Mouse (Mus musculus): ENCODE measurements around the gene Pkd1. TPM values are rescaled to one million over a fixed set of nuclear protein-coding genes. Genes with fewer than 3 reads are reported as not detected.

Gene Pkd1
- 13.3 and 17.9 TPM in 2 replicates for total RNA-seq (2017)

DNA sequence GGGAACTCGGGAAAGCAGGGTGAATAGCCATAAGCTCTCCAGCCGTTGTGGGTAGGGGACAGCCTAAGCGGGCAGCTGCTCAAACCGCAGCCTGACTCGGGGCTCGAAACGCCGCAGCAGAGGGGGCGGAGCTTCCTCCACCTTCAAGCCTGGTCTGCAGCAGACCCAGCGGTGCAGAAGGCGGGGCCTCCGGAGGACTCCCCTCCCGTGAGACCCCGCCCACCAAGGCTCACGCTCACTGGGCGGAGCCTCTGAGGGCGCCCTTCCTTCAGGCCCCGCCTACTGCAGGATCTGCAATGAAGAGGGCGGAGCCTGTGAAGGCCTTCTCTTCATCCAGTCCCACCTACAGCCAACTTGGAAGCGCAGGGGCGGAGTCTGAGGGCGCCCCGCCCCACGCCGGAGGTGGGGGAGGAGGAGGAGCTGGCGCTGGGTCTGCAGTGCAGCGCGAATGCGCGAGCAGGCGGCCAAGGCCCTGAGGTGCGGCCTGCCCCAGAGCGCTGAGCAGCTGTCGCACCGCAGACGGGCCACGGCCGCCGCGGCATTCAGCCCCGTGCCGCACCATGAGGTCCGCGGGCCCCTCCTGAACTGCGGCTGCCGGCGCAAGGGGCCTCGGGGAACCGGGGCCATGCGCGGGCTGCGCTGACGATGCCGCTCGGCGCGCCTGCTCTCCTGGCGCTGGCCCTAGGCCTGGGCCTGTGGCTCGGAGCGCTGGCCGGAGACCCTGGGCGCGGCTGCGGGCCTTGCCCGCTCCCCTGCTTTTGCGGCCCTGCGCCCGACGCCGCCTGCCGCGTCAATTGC is at the start of gene Pkd1:
Gene Pkd1, plus strand, starts transcription at position 217 of the 798 bp plus-strand sequence.
- peak; percentile 91 to 93 for ATAC-seq (replicated peaks in 1 of 2; ENCODE audit: insufficient read depth in 1 of 2, low FRiP score in 2 of 2, low TSS enrichment in 1 of 2, low read depth in 1 of 2, poor library complexity in 2 of 2, severe bottlenecking in 2 of 2)

DNA sequence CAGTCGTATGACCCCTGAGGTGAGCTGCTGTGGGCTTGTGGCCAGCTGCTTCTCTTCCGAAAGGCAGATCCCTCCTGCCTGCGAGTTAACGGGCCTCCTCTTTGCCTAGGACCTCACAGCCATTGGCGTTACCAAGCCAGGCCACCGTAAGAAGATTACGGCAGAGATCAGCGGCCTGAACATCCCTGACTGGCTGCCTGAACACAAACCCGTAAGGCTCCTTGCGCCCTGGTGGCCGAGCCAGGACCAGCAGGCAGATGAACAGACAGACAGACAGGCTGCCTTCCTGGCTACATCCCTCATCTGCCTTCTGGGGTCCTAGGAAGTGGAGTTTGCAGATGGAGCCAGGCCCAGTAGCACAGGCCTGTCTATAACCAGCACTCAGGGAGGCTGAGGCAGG is 47.4 kb upstream of the Pkd1 start:
- ATAC-seq (replicated peaks in 1 of 2; ENCODE audit: insufficient read depth in 1 of 2, low FRiP score in 2 of 2, low TSS enrichment in 1 of 2, low read depth in 1 of 2, poor library complexity in 2 of 2, severe bottlenecking in 2 of 2), result no peak

DNA sequence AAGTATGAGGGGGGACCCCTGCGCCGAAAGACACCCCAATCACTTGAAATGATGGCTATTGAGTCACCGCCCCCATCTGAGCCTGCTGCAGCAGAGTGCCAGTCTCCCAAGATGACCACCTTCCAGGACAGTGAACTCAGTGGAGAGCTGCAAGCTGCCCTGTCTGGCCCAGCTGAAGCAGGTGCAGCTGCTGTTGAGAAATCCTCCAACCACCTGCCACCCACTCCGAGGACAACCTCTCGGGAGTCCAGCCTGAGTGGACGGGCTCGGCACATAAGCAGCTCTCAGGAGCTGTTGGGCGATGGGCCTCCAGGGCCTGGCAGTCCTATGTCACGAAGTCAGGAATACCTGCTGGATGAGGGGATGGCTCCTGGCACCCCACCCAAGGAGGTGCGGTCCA is 45.5 kb upstream of the Pkd1 start:
- ATAC-seq (replicated peaks in 1 of 2; ENCODE audit: insufficient read depth in 1 of 2, low FRiP score in 2 of 2, low TSS enrichment in 1 of 2, low read depth in 1 of 2, poor library complexity in 2 of 2, severe bottlenecking in 2 of 2), result no peak

DNA sequence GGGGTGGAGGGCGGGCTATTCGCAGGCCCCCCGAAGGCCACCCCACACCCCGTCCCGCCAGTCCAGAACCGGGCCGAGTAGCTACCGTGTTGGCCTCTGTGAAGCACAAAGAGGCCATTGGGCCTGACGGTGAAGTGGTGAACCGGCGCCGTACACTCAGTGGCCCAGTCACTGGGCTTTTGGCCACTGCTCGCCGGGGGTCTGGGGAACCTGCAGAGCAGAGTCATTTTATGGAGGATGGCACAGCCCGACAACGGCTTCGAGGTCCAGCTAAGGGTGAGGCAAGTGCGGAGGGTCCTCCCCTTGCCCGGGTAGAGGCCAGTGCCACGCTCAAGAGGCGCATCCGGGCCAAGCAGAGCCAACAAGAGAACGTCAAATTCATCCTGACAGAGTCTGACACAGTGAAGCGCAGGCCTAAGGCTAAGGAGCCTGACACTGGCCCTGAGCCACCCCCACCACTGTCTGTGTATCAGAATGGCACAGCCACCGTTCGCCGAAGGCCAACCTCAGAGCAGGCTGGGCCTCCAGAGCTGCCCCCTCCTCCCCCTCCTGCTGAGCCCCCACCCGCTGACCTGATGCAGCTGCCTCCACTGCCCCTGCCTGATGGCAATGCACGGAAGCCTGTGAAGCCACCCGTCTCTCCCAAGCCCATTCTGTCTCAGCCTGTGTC is 44.2 kb upstream of the Pkd1 start:
- no peak for ATAC-seq (replicated peaks in 1 of 2; ENCODE audit: insufficient read depth in 1 of 2, low FRiP score in 2 of 2, low TSS enrichment in 1 of 2, low read depth in 1 of 2, poor library complexity in 2 of 2, severe bottlenecking in 2 of 2)

DNA sequence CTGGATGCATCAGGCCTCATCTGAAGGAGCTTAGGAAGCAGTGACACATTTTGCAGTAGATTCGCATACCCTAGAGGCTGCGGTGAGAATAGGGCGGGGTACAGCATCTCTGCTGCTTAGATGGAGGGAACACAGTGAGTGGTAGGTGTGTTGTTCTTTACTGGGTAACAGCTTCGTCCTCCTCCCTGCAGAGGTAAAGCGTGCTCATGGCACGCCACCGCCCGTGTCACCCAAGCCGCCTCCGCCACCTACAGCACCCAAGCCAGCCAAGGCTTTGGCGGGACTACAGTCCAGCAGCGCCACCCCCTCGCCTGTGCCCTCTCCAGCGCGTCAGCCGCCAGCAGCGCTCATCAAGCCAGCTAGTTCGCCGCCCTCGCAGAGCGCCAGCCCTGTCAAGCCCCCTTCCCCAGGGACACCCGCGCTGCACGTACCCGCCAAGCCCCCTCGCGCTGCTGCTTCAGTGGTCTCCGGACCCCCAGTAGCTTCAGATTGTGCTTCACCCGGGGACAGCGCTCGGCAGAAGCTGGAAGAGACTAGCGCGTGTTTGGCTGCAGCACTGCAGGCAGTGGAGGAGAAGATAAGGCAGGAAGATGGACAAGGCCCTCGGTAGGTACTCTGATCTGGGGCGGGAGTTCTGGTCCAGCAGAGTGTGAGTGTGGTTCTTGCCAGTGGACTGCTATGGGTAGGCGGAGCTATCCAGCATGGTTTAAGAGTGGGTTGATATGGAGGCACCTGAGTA is 43.1 kb upstream of the Pkd1 start:
- ATAC-seq (replicated peaks in 1 of 2; ENCODE audit: insufficient read depth in 1 of 2, low FRiP score in 2 of 2, low TSS enrichment in 1 of 2, low read depth in 1 of 2, poor library complexity in 2 of 2, severe bottlenecking in 2 of 2), result no peak

DNA sequence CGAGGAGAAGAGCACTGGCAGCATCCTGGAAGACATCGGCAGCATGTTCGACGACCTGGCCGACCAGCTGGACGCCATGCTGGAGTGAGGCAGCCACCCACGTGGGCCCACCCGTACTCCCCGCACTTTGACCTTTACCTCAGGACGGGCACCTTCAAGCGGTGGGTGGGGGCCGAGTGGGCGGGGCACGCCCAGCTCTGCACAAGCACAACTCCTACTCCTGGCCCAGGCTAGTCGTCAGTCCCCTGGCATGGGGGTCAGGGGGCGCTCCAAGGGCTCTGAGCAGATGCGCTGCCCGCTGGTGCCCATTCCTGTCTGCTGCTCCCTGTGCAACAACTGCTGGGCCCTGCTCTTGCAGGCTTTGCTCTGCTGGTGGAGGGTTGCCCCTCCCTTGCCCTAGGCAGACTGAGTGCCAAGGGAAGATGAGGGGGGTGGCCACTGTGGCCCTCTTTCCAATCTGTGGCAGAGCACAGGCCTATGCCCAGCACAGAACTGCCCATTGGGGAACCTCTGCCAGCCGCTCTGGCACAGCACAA is 42.4 kb upstream of the Pkd1 start:
- no peak for ATAC-seq (replicated peaks in 1 of 2; ENCODE audit: insufficient read depth in 1 of 2, low FRiP score in 2 of 2, low TSS enrichment in 1 of 2, low read depth in 1 of 2, poor library complexity in 2 of 2, severe bottlenecking in 2 of 2)

DNA sequence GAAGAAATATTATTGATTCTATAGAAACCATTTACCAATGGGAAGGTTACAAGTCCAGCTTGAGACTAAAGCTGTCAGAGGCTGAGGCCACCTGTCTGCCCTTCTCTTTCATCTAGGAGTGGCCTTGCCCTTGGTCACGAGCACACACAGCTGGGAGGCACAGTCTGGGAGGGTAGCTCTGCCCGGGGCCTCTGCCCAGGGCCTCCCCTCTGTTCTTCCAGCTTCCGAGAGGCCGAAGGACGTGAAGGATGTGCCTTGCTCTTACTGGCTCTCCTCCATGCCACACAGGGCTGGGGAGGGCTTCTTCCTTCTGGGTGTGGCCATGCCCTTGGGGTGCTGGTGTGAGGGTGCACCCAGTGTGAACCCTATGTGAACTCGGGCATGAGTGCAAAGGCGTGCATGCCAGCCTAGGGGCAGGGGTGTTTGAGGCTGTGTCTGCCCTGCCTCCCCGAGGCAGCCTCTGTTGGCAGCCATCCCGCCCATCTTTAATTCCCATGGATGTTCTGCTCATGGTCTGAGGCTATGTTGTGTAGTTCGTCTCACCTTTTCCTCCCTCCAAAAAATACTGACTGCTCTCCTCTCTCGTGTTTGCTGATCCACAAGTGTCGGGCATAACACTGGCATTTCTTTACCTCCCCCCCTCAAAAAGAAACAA is 41.7 kb upstream of the Pkd1 start:
- ATAC-seq (replicated peaks in 1 of 2; ENCODE audit: insufficient read depth in 1 of 2, low FRiP score in 2 of 2, low TSS enrichment in 1 of 2, low read depth in 1 of 2, poor library complexity in 2 of 2, severe bottlenecking in 2 of 2), result no peak

DNA sequence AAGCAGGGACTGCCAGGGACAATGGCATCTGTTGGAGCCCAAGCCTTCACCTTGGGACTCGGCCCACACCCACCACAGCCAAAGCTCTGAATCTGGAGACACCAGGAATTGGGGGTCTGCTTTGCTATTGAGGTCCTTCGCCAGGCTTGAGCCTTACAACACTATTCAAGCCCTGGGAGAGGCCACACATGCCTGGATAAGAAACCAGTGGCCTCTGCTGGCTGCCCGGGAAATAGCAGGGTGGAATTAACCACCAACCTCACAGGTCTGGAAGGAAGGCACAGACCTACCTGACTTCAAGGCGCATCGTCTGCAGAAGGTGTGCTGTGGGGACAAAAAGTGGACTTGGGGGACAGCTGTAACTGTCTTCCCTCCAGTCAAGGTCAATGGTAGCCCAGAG is 36.0 kb upstream of the Pkd1 start:
- peak in 1 of 2 experiments; percentile 58; a peak in 1 of 4 replicates for ATAC-seq (replicated peaks in 1 of 2; ENCODE audit: insufficient read depth in 1 of 2, low FRiP score in 2 of 2, low TSS enrichment in 1 of 2, low read depth in 1 of 2, poor library complexity in 2 of 2, severe bottlenecking in 2 of 2)

DNA sequence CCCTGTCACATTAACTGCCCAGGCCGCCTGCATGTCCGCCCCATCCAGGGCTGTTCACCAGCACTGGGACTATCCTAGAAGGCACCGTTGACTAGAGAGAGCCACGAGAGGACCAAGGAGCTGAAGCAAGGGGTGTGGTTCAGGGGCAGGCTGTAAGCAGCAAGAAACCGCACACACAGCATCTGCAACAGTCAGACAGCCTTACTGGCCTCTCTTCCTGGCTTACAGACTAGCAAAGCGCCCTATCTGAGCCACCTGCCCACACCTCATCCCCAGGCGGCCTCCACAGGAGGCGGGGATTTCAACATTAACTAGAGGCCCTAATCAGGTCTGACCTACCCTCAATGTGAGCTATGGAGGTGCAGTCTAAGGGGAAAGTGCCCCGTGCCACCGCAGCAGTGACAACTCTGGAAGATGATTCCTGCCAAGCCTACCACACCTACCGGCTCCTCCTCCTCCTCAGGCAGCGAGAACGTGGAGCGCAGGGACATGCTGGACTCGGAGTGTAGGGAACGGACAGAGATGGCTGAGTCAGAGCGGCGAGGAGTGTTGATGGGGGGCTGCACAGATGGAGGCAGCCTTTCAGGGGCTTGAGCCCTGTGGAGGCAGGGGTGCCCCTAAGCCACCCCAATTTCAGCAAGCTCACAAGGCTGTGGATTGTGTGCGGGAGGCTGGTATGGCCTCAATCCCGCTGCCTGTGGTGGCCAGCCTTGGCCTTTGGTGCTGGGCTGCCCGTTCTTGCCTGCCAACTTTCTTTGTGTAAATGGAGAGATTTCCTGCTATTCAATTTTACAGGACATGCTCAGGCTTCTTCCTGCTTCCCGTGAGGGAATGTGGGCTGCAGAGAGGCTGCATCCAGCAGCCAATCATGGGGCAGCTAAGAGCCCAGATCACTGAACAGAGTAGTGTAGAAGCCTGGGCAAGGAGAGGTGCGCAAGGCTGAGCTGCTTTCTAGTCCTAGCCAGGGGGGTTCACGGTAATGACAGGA is 35.1 kb upstream of the Pkd1 start:
- ATAC-seq (replicated peaks in 1 of 2; ENCODE audit: insufficient read depth in 1 of 2, low FRiP score in 2 of 2, low TSS enrichment in 1 of 2, low read depth in 1 of 2, poor library complexity in 2 of 2, severe bottlenecking in 2 of 2), result no peak

DNA sequence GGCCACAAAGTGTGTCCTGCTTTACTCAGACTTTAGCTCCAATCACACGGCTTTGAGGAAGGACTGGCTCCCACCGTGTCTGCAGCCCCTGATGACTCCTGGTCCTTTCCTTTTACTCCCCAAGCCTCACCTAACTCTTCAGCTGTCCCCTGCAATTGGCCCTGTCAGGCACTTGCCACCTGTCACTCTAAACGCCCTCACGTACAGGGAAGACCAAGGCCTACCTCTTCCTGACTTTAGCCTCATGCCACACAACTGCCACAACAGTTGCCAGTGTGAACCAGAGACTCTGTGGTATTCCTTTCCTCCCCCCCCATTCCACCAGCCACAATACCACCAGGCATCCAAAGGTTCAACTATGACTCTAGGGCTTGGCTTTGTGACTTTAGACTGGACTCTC is 29.2 kb upstream of the Pkd1 start:
- ATAC-seq (replicated peaks in 1 of 2; ENCODE audit: insufficient read depth in 1 of 2, low FRiP score in 2 of 2, low TSS enrichment in 1 of 2, low read depth in 1 of 2, poor library complexity in 2 of 2, severe bottlenecking in 2 of 2), result no peak

DNA sequence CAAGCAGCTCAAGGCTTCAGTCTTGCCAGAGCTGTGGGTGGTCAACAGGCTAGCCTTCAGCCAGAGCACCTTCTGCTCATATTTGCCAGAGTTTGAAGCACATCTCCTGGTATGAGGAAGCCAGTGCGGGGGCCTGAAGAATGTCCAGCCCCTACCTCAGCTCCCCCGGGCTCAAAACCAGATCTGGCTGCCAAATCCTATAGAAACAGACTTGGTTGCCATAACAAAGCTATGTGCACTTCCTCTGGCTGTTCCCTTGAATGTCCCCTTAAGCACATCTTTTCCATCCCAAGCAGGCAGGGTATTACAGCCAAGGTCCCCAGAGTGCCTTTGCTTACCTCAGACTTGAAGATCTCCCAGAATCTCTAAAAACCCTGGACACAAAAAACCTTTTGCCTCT is 24.9 kb upstream of the Pkd1 start:
- ATAC-seq (replicated peaks in 1 of 2; ENCODE audit: insufficient read depth in 1 of 2, low FRiP score in 2 of 2, low TSS enrichment in 1 of 2, low read depth in 1 of 2, poor library complexity in 2 of 2, severe bottlenecking in 2 of 2), result no peak

DNA sequence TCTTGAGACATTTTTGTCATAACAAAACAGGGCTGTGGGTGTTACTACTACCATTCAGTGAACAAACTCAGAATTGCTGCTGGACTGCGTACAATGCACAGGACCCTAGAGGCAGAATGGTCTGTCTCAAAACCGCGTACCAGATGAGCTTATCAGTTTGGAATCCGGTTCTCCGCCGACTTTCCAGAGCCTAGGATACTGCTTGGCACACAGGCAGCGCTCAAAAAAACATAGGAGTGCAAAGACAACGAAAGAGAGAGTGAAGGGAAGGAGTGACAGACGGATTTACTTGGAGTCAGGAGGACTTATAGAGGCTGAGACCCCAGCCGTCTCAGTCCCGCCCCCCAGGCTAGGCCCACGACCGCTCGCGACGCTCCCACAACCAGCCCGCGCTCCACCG is 22.3 kb upstream of the Pkd1 start:
- no peak for ATAC-seq (replicated peaks in 1 of 2; ENCODE audit: insufficient read depth in 1 of 2, low FRiP score in 2 of 2, low TSS enrichment in 1 of 2, low read depth in 1 of 2, poor library complexity in 2 of 2, severe bottlenecking in 2 of 2)

DNA sequence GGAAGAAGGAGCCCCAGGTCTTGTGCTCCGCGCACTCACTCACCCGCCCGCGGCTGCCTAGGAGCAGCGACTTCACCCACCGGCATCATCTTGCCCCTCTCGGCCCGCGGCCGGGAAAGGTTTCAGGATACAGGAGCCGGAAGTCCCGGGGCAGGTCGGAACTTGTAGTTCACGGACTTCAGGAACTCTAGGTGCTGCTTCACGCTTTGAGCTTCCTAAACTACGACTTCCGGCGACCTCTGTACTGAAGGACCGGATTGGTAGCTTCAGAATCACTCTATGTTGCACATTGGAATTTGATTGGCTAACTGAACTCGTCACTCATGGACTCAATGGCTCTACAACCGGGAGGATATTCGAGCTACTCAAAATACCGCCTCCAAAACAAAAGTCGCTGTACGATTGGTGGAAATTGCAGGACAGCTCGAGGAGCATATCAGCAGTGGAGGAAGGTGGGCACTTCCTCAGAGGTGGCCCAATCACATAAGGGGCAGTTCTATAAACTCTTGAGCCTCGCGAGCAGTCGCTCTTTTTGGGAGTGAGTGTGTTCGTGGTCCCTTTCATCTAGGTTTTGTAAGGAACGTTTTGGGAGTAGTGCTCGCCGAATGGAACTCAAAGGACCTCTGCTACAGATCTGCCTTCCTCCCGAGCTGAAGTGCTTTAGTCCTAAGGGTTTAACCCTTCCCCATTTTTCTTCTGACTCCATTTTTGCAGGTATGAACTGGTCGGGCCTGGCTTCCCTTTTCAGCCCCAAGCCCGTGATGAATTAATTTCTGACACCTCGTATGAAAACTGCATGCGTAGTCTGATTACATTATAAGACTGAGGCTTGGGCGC is 21.7 kb upstream of the Pkd1 start, which contains the start of gene Traf7:
Gene Traf7, minus strand, starts transcription at position 216 of the 837 bp plus-strand sequence.
- ATAC-seq (replicated peaks in 1 of 2; ENCODE audit: insufficient read depth in 1 of 2, low FRiP score in 2 of 2, low TSS enrichment in 1 of 2, low read depth in 1 of 2, poor library complexity in 2 of 2, severe bottlenecking in 2 of 2), result peak; percentile 94 to 96

DNA sequence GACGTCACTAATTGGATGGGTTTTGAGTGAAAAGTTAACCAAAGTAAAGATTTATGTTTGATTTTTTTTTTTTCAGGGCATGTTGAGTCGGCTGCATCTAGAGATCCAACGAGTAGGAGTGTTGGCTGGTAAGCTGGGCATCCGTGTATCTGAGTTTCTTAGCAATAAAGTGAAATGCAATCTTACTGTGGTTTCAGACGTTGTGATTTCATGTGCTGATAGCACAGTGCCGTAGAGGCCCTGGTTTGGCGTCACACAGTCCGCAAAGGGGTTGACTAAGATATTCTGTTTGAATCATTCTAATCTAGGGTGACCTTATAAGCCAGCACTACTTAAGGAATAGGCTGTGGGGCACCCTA is 21.1 kb upstream of the Pkd1 start:
- no peak for ATAC-seq (replicated peaks in 1 of 2; ENCODE audit: insufficient read depth in 1 of 2, low FRiP score in 2 of 2, low TSS enrichment in 1 of 2, low read depth in 1 of 2, poor library complexity in 2 of 2, severe bottlenecking in 2 of 2)

DNA sequence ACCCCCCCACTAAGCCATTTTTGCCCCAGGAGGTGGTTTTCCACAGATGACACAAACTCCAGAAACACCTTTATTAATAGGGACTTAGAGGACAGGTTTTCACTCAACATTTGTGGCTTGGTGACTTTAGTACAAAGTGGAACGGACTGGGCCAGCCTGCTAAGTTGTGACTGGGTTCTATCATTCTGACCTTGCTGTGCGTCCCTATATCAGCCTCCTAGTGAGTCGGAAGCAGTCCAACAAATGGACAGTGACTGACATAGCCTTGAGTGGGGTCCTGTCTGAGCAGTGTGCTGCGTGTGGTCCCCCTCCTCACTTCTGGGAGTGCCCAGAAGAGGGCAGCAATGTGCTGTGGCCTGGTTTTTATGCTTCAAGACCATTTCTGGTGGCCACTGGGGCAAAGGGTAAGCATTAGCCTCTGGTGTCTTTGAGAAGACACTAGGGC is 20.6 kb upstream of the Pkd1 start:
- no peak for ATAC-seq (replicated peaks in 1 of 2; ENCODE audit: insufficient read depth in 1 of 2, low FRiP score in 2 of 2, low TSS enrichment in 1 of 2, low read depth in 1 of 2, poor library complexity in 2 of 2, severe bottlenecking in 2 of 2)

DNA sequence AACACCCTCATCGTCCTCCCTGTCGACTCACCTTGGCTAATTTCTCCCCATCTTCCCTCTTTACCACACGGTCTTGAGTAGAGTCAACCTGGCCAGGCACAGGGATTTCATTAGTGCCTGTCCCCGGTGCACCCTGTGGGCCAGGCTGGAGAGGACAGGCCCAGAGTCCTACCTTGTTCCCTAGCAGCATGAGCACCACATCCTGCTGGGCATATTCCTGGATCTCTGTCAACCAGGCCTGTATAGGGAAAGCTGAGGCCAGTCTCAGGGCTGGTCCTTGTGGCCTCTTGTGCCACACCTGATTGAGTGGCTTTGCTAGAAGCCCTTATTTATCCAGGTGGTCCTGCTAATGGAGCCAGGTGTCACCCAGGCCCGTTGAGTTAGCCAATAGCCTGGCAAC is 19.8 kb upstream of the Pkd1 start:
- no peak for ATAC-seq (replicated peaks in 1 of 2; ENCODE audit: insufficient read depth in 1 of 2, low FRiP score in 2 of 2, low TSS enrichment in 1 of 2, low read depth in 1 of 2, poor library complexity in 2 of 2, severe bottlenecking in 2 of 2)

All from hematopoietic stem cell, adult 5-6 weeks (primary cell).